Mouse (Mus musculus): ENCODE results near the gene Rhoh.

GRCm38 (mm10) chr5:65882476-65883205, 21.6 kb downstream of the Rhoh start:
- TF ChIP-seq CTCF (IDR thresholded peaks at IDR 0.05) (no peak), POLR2A (IDR thresholded peaks at IDR 0.05; ENCODE audit: insufficient read depth, low read depth, low read length) (no peak), EP300 (IDR thresholded peaks at IDR 0.05; ENCODE audit: insufficient read depth, low read depth, low read length) (no peak)
